Mouse (Mus musculus) thymus, adult 2 months (tissue): ENCODE data around the gene Vdr.

Experiments used
- CTCF ChIP-seq: fragments of 200-500 bp; IDR thresholded peaks from 2 replicates; pipeline ENCODE4 v1.5.1; 2012; ENCODE audit warnings: mild to moderate bottlenecking, control low read depth, low read length, moderate library complexity, borderline replicate concordance; ENCODE audit not compliant: control insufficient read depth, poor library complexity, insufficient read depth; ENCODE audit errors: extremely low read depth
- POLR2A ChIP-seq: fragments of 200-500 bp; IDR thresholded peaks from 2 replicates; pipeline ENCODE4 v1.6.1; 2012; ENCODE audit warnings: mild to moderate bottlenecking, low read length, control low read depth, moderate library complexity; ENCODE audit not compliant: control insufficient read depth, poor library complexity, insufficient read depth; ENCODE audit errors: extremely low read depth

DNA sequence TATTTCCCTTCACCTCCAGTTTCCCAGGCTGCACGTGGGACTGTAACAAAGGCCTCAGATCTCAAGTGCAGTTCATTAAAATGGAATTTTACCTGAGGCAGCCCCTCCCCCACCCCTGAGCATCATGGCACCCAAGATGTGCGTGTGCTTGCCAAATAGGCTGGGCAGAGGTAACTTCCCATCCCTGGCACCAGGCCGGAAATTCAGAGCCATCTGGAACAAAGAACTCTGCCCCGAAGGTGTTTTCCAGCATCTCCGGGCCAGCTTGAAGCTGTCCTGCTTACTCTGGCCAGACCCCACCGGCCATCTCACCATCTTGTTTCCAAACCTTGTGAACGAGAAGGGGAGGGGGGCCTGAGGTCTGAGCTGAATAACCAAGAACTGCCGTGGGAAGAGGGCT is 10.7 kb downstream of the Vdr start:
- no peak for TF ChIP-seq CTCF
- no peak for TF ChIP-seq POLR2A
